Mouse (Mus musculus) kidney, postnatal 36 days (tissue): ENCODE measurements at regions not wholly inside any gene's neighbourhood (a gene's known extent, or its start where the extent isn't known, plus 50 kb on each side); places are given as distances from the start of the nearest gene placed in this dataset.

ENCODE experiments used
- DNase-seq, 2 experiments: peaks; one replicate each; pipeline ENCODE4 v3.0.0; 2021 to 2022; ENCODE audit warnings: mixed read lengths in 2 of 2

- no peak for DNase-seq
These were observed 56.5 kb upstream of the Lsm6 start for GRCm38 (mm10) chr8:78877423-78877822.

- no peak for DNase-seq
These were observed 68.8 kb upstream of the Lsm6 start for GRCm38 (mm10) chr8:78889708-78890107.

- no peak for DNase-seq
These were observed 69.6 kb upstream of the Lsm6 start for GRCm38 (mm10) chr8:78890571-78890970.

- DNase-seq = peak; percentile 65 to 85
These were observed 78.9 kb upstream of the Lsm6 start for GRCm38 (mm10) chr8:78899887-78900286.

- DNase-seq = no peak
These were observed 82.1 kb upstream of the Lsm6 start for GRCm38 (mm10) chr8:78903034-78903433.

GRCm38 (mm10) chr8:78907918-78908317 is 87.0 kb upstream of the Lsm6 start:
- no peak for DNase-seq

GRCm38 (mm10) chr8:78911288-78911873 is 90.4 kb upstream of the Lsm6 start:
- DNase-seq = no peak

- no peak for DNase-seq
These were observed 91.5 kb upstream of the Lsm6 start for GRCm38 (mm10) chr8:78912470-78912869.

- DNase-seq = no peak
These were observed 92.9 kb upstream of the Lsm6 start for GRCm38 (mm10) chr8:78913823-78914222.

GRCm38 (mm10) chr8:78930610-78931397 is 97.4 kb upstream of the Zfp827 start:
- no peak for DNase-seq

GRCm38 (mm10) chr8:78932069-78932468 is 96.2 kb upstream of the Zfp827 start:
- DNase-seq = no peak

- no peak for DNase-seq
These were observed 88.2 kb upstream of the Zfp827 start for GRCm38 (mm10) chr8:78940049-78940448.

GRCm38 (mm10) chr8:78941558-78941957 is 86.7 kb upstream of the Zfp827 start:
- DNase-seq = no peak

GRCm38 (mm10) chr8:78944367-78944766 is 83.9 kb upstream of the Zfp827 start:
- DNase-seq = no peak

- no peak for DNase-seq
These were observed 82.6 kb upstream of the Zfp827 start for GRCm38 (mm10) chr8:78945607-78946006.

- no peak for DNase-seq
These were observed 82.2 kb upstream of the Zfp827 start for GRCm38 (mm10) chr8:78946085-78946484.

- no peak for DNase-seq
These were observed 53.2 kb upstream of the Zfp827 start for GRCm38 (mm10) chr8:78975034-78975433.
